Mouse (Mus musculus) WW6 (cell line): ENCODE measurements around the gene Cpeb2.
A peak's percentile ranks its signal among the peaks of the same experiment; 100 is the strongest.

Source experiments
- DNase-seq: peaks from one replicate; pipeline ENCODE4 v3.0.0-alpha.2; 2013; ENCODE audit warnings: low read depth, low spot score

Cpeb2 gene

DNA sequence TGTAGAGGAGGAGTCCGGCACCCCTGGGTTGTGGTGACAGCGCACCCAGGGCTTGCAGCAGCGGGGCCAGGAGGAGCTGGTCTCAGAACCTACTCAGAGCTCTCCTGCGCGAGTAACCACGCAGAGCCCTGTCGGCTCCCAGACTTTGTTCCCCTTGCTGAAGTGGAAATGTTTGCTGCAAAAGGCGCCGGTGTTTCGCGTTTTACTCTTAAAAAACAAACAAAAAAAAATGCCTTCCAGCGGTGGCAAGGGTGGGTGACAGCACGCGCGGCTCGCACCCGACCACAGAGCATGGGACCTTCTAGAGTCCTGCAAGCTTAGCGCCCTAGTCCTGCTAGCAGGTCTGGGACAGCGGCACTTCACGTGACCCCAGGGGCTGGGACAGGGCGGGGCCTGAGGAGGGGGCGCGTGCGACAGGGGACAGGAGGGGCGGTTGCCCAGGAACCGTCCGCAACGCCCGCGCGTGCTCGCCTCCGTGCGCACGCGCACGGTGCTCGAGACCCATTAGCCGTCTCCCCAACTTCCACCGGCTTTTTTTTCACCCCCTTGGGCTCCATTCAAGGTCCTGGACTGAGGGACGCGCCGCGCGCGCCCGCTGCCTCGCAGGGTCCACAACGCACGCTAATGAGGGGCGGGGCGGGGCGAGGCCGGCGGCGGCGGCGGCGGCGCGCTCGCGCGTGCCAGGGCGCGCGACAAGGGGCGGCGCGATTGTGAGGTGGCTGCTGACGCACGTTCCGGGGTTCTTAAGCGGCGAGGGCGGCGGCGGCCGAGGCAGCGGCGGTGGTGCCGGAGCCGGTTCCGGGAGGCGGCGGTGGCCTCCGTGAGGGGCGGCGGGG, at the start of gene Cpeb2:
Cpeb2 (plus strand) TSS at position 691 of the 836 bp plus-strand sequence.
- peak; percentile 82 for DNase-seq

DNA sequence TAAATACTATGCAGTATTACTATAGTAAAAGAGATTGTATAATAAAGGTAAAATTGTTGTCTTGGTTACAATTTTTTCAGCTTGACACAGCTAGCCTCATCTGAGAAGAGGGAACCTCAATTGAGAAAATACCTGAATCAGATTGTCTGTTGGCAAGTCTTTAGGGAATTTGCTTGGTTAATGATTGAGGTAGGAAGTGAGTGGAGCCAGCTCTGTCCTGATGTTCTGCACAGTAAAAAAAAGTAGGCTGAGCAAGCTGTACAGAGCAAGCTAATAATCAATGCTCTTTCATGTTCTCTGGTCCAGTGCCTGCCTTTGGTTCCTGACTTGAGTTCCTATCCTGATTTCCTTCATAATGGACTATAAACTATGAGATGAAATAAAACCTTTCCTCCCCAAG, 49.4 kb upstream of the Cpeb2 start:
- DNase-seq = no peak

DNA sequence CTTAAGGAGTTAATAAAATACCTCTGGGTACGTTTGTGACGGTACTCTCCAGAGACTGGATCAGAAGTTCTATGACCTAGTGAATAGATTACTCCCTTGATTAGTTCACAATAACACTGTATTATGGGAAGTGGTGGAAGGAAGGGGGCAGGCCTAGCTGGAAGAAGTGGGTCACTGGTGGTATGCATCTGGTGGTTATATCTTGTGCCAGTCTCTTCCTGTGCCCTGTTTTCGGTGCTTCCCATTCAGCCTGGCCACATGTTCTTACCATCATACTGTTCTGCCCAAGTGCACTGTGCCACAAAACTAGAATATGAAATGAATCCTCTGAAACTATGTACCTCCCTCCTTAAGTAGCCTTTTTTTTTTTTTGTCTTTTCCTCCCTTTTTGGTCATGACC, 48.1 kb upstream of the Cpeb2 start:
- DNase-seq = no peak

- DNase-seq = no peak
Measured at GRCm38 (mm10) chr5:43185478-43185877, 47.5 kb upstream of the Cpeb2 start.

DNA sequence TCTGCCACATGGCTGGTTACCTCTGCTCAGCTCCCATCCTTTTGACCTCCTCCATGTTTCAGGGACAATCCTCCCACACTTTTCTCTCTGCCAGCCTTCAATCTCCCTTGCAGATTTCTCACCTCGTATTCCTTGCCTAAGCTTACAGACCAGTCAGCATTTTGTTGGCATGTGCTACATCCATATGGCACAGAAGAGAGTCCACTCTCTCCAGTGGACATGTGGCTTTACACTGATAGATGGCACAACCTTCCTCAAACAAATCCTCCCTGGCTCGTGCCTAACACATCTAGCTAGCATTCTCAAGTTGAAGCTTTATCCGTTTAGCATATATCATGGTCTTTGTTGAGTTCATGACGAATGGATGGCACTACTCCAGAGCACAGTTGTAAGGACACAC, 32.3 kb upstream of the Cpeb2 start:
- no peak for DNase-seq

- DNase-seq = no peak
Measured at GRCm38 (mm10) chr5:43206495-43207053, 26.4 kb upstream of the Cpeb2 start.

GRCm38 (mm10) chr5:43217468-43217867, 15.5 kb upstream of the Cpeb2 start:
- peak; percentile 5 for DNase-seq

DNA sequence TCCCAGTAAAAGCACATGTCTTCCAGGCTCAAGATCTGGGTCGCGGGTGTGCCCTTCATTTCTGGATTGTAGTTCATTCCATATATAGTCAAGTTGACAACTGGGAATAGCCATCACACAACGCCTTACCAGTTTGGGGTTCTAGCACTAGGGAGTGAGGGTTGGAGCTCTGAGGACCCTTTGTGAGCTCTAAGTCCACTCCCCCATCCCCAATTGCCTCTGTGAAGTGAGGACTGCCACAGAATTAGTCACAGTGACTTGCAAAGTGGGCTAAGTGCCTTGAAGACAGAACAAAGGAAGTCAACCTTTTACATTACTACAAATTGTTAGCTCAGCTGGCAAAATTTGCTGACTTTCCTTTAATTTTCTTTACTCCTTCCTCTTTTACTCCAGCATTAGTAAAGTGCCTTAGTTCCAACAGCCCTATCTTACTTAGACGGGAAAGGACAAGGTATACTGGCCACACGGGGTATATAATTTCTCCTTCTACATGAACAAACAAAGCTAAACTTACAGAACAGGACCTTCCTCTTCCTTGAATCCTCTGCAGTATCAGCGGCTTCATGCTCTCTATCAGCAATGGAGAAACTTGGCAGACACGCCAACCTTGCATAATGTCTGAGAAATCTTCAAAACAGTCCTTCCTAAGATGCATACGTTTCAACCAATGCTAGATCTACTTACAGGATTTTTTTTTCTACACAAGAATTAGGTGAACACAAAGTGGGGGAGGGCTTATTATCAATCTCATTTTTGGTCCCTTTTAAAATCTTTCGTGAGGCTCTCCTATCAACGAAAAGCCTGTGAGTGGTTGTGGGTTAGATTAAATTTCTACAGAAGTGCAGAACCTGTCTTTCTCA, 14.8 kb upstream of the Cpeb2 start:
- DNase-seq = no peak

GRCm38 (mm10) chr5:43218847-43219132, 14.2 kb upstream of the Cpeb2 start:
- no peak for DNase-seq

DNA sequence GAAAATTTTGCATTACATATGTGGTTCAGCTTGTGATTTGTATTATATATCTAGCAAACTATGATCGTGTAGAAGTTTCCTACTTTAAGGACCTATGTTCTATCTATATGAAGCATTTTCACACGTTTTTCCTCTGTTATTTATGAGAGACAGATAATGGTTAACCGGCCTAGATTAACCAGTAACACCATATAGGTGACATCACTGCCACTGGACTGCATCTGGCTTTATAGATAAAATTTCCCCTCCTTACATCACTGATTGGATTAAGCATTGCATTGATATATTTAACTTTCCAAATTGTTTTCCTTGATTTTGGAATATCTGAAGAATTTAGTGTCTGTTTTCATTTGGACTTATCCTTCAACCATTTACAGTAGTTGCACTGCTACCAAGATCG, 9.6 kb upstream of the Cpeb2 start:
- no peak for DNase-seq

DNA sequence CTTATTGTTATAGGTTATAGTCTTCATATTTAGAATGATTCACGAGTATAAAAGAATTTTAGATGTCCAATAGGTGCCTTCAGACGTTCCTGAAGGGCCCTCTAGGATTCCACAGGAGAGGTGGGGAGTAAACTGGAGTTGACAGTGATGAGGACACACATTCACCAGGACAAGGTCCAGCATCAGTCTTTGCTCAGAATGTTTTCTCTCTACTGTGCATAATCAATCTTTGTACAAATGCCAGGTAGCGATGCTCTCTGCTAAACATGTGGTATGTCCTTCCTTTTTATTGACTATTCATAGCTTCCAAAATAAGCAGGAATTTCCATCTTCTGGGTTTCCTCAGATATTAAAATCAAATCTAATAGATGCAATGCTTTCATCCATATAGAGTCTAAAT, 8.7 kb upstream of the Cpeb2 start:
- no peak for DNase-seq

GRCm38 (mm10) chr5:43226160-43226559, 6.8 kb upstream of the Cpeb2 start:
- no peak for DNase-seq

- no peak for DNase-seq
Measured at GRCm38 (mm10) chr5:43227607-43228006, 5.4 kb upstream of the Cpeb2 start.

DNA sequence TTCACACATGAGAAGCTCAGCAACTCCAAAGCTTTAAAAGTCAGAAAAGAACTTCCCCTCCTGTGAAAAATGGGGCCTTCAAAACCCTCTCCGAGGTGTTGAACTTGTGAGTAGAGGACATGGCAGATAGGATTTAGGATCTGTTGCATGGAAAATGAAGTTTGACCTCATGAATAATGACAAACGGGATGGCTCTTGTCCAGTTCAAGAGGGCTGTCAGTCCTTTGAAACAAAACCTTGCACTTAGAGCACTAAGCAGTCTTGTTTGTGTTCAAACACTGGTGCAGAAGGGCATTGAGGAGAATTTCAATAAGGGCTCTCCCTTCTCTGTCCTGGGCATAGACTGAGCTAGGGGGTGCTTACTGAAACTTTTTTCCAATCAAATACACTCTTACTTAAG, 1.9 kb upstream of the Cpeb2 start:
- DNase-seq = no peak

GRCm38 (mm10) chr5:43232149-43232479, 856 bp upstream of the Cpeb2 start:
- DNase-seq = no peak

- peak; percentile 29 for DNase-seq
Measured at GRCm38 (mm10) chr5:43233316-43234181, 579 bp downstream of the Cpeb2 start.

GRCm38 (mm10) chr5:43234321-43235185, 1.6 kb downstream of the Cpeb2 start:
- DNase-seq = peak; percentile 16

DNA sequence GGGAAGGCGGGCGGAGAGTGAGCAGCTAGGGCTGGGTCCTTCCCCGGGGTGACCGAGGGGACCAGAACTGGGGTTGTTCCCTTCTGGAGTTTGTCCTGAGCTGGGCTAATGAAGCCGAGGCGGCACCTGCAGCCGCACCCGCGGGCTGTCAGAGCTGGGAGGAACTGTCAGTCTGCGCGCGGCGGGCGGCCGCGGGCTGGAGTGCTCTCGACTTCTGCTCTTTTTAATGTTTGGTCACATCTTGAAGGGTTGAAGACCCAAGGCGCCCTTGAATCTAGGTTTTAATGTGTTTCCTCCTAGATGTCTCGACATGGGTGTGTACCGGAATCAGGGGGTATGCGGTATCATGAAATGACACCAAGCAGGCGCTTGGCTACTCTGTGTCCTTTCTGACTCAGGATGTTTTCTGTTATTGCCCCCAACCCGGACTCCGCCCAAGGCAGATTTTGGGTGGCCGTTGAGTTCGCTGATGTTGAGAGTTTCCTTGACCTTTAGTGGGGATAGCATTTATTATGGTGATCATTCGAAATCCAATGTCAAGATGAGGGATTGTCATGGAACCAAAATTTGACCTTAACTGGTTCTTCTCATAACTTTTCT, 2.3 kb downstream of the Cpeb2 start:
- peak; percentile 7 for DNase-seq

- no peak for DNase-seq
Measured at GRCm38 (mm10) chr5:43235997-43236396, 3.0 kb downstream of the Cpeb2 start.

DNA sequence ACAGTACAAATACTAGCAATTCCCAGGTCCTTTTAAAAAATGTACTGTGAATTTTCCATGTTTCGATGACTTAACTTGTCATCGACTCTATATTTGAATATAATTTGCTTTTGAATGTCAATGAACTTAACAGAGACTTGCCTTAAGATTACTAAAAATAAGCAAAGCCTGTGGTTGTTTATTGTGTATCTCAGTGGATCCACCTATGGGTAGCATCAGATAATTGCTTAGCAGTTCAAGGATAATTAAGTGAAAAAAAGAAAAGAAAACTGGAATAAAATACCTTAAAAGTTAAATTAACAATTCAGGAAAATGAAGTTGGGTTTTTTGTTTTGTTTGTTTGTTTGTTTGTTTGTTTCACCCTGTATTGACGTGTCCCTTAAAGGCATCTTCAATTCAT, 3.5 kb downstream of the Cpeb2 start:
- DNase-seq = no peak
